Mouse (Mus musculus) hindbrain, embryonic 14.5 days (tissue): ENCODE data around the gene Arap2. TPM values are rescaled to one million over a fixed set of nuclear protein-coding genes. Genes with fewer than 3 reads are reported as not detected.

Experiments used
- ATAC-seq: fragments of 200-750 bp; cut with Nextera tagmentation; 2 replicates; pipeline ENCODE4 v1.8.0; 2017; ENCODE audit warnings: moderate number of reproducible peaks, mild to moderate bottlenecking, moderate TSS enrichment, moderate library complexity; ENCODE audit not compliant: low FRiP score
- DNase-seq: peaks from one replicate; pipeline ENCODE4 v3.0.0-alpha.2; 2015; ENCODE audit warnings: low spot score
- H3K27ac ChIP-seq: fragments of 300-500 bp; sonication (generic); 2 replicates; pipeline ENCODE4 v1.5.1; 2014; ENCODE audit warnings: mild to moderate bottlenecking, moderate library complexity
- H3K27me3 ChIP-seq: fragments of 300-500 bp; sonication (generic); 2 replicates; pipeline ENCODE4 v1.6.1; 2014; ENCODE audit warnings: mild to moderate bottlenecking, low read length, mixed read lengths; ENCODE audit not compliant: control insufficient read depth, insufficient read depth
- H3K36me3 ChIP-seq: fragments of 300-500 bp; sonication (generic); replicated peaks from 2 replicates; pipeline ENCODE4 v1.6.1; 2014; ENCODE audit not compliant: control insufficient read depth, insufficient read depth
- H3K4me1 ChIP-seq: fragments of 300-500 bp; sonication (generic); replicated peaks from 2 replicates; pipeline ENCODE4 v1.6.1; 2014; ENCODE audit warnings: antibody characterized with exemption, low read length, mixed read lengths; ENCODE audit not compliant: control insufficient read depth, insufficient read depth
- H3K4me2 ChIP-seq: fragments of 300-500 bp; sonication (generic); replicated peaks from 2 replicates; pipeline ENCODE4 v1.6.1; 2014; ENCODE audit warnings: mild to moderate bottlenecking, moderate library complexity
- H3K4me3 ChIP-seq: fragments of 300-500 bp; sonication (generic); replicated peaks from 2 replicates; pipeline ENCODE4 v1.5.1; 2014; ENCODE audit warnings: mild to moderate bottlenecking, low read length
- H3K9ac ChIP-seq: fragments of 300-500 bp; sonication (generic); 2 replicates; pipeline ENCODE4 v1.6.1; 2014
- H3K9me3 ChIP-seq: fragments of 300-500 bp; sonication (generic); 2 replicates; pipeline ENCODE4 v1.6.1; 2016; ENCODE audit warnings: low read length; ENCODE audit not compliant: control insufficient read depth
- WGBS: fragments of 180-500 bp; shearing (Covaris S2); extraction: QIAGEN DNeasy Blood & Tissue Kit; methylation state at CpG from one replicate; pipeline ENCODE4 v1.1.7; 2014; 5-methylcytosine and 5-hydroxymethylcytosine counted together
- polyA plus RNA-seq: library from polyadenylated mRNA; unstranded; fragments of >200 nt; fragmentation: Nextera tagmentation; extraction: Ambion mirVana; gene quantifications from 2 replicates; pipeline ENCODE4 v1.2.1, GENCODE M21; 2014

Gene Arap2
- polyA plus RNA-seq, 1 experiment from 2014 or later, result 6.4 TPM

GRCm38 (mm10) chr5:62581699-62582098, 184.3 kb downstream of the Arap2 start:
- Histone ChIP-seq H3K27me3 (no peaks in the 10 kb centered on the region), H3K4me3 (no peak overlapping the region), H3K9me3 (no peaks in the 10 kb centered on the region), H3K9ac (no peak overlapping the region), H3K27ac (no peak overlapping the region), H3K4me1 (no peaks in the 10 kb centered on the region), H3K36me3 (no peaks in the 10 kb centered on the region), H3K4me2 (no peak overlapping the region)
- ATAC-seq (no peak), DNase-seq (no peak)
- 51% methylated on average over 3 of the region's 3 CpGs for WGBS

GRCm38 (mm10) chr5:62574336-62574844, 191.6 kb downstream of the Arap2 start:
- DNase-seq, result no peak
- H3K9me3 ChIP-seq, result no peaks in the 10 kb centered on the region
- no peak overlapping the region for H3K27ac ChIP-seq
- no peak overlapping the region for H3K4me3 ChIP-seq
- H3K27me3 ChIP-seq, result no peaks in the 10 kb centered on the region
- H3K4me1 ChIP-seq, result no peaks in the 10 kb centered on the region
- ATAC-seq, result no peak
- H3K36me3 ChIP-seq, result no peaks in the 10 kb centered on the region
- no peak overlapping the region for H3K9ac ChIP-seq
- 92% methylated on average over 3 of the region's 3 CpGs for WGBS
- no peak overlapping the region for H3K4me2 ChIP-seq

Other genes starting within 250 kb of the Arap2 start
- not detected in 2 replicates for gene Dthd1, start 47.7 kb upstream of the Arap2 start, polyA plus RNA-seq